Mouse (Mus musculus): Measurements from ENCODE around the gene Ermard. TPM values are rescaled to one million over a fixed set of nuclear protein-coding genes. Genes with fewer than 3 reads are reported as not detected.
"Not testable (repeated sequence)": the region's sequence is repeated elsewhere in the genome, so short reads cannot be mapped to it uniquely, and the experiment has no call there.

Ermard gene
- total RNA-seq (2021): 10 to 100 TPM; 30.1 to 60.5 TPM

- peak; percentile 46 to 64 for DNase-seq (ENCODE audit: low spot score in 2 of 2)
- intact Hi-C loops (cut with DNase I): not testable (repeated sequence)
These were observed at the start of gene Ermard, which contains the start of the genes Tcte3 and Gm3448 for GRCm38 (mm10) chr17:15041175-15041729. Ermard (plus strand) TSS chr17:15041208. Tcte3 (minus strand) TSS chr17:15041488. Gm3448 (minus strand) TSS chr17:15041537.

DNA sequence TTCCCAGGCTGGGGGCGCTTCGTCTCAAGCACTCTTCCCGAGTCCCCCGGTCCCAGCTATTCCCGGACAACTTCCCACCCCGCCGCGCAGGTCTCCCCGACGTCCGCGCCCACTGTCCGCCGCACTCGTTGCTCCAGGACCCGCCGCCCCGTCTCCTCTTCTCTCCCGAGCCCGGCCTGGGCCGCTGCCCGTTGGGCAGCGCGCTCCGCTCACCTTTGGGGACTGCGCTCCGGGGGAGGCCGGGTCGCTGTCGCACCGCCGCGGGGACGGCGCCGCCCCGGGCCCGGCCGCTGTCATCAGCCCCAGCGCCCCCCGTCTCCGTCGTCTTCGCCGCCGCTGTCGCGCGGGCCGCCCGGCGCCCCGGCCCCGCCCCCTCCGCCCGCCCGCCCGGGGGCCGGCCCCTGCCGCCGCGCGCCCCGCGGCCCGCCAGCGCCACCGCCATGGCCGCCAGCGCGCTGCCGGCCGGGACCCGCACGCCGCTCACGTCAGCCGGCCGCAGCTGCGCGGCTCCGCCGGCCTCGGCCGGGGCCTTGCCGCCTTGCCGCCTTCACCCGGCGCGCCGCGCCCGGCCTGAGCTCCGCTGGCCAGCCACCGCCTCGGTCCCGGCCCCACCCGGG, 48.4 kb upstream of the Ermard start:
- intact Hi-C loops (cut with DNase I); DNase-seq (ENCODE audit: low spot score in 2 of 2): not testable (repeated sequence)

DNA sequence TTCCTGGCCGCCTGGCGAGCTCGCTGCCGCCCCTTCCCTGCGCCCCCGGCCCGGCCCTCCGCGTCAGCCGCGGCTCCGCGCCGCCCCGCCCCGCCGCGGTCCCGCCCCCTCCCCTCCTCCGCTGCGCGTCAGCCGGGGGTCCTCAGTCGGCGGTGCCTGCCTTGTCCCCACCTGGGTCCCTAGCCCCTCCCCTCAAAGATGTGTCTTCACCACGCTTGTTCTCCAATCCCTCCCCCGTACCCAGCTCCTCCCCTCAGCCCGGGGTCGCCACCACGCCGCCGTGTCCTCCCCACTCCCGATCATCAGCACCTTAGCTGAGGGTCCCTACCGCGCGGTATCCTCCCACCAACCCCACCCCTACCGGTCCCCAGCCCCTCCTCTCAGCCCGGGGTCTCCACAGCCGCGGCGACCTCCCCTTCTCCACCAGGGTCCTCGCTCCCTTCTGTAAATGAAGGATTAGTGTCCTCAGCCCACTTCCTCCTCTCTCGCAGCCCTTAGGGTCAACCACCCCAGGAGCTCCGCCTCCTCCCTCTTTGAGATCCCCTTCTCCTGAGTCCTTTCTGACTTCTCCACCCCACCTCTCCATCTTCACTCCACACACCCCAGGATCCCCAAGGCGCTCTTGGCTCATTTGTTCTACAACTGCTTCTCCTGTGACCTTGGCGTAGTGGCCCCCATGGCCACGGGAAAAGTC, 47.7 kb upstream of the Ermard start:
- DNase-seq (ENCODE audit: low spot score in 2 of 2); intact Hi-C loops (cut with DNase I): not testable (repeated sequence)

- DNase-seq (ENCODE audit: low spot score in 2 of 2); intact Hi-C loops (cut with DNase I): not testable (repeated sequence)
These were observed 46.9 kb upstream of the Ermard start for GRCm38 (mm10) chr17:14994140-14994539.

- DNase-seq (ENCODE audit: low spot score in 2 of 2); intact Hi-C loops (cut with DNase I): not testable (repeated sequence)
These were observed 41.0 kb upstream of the Ermard start for GRCm38 (mm10) chr17:15000047-15000446.

DNA sequence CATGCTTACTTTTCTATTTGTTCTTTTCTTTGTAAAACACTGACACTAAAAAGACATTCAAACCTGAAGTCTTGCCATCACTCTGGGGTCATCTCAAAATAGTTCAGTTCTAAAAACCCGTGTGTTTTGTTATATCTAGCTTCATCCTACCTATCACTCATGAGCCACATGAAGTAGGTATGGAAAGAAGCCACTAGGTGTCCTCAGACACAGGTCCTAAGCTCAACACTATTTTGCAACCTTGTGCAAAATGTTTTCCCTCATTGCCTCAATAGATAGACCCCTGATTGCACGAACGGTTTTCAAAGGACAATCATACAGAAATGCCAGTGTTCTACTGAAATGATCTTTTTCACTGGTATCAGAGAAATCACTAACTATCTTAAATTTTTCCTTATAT, 31.9 kb upstream of the Ermard start:
- intact Hi-C loops (cut with DNase I); DNase-seq (ENCODE audit: low spot score in 2 of 2): not testable (repeated sequence)

DNA sequence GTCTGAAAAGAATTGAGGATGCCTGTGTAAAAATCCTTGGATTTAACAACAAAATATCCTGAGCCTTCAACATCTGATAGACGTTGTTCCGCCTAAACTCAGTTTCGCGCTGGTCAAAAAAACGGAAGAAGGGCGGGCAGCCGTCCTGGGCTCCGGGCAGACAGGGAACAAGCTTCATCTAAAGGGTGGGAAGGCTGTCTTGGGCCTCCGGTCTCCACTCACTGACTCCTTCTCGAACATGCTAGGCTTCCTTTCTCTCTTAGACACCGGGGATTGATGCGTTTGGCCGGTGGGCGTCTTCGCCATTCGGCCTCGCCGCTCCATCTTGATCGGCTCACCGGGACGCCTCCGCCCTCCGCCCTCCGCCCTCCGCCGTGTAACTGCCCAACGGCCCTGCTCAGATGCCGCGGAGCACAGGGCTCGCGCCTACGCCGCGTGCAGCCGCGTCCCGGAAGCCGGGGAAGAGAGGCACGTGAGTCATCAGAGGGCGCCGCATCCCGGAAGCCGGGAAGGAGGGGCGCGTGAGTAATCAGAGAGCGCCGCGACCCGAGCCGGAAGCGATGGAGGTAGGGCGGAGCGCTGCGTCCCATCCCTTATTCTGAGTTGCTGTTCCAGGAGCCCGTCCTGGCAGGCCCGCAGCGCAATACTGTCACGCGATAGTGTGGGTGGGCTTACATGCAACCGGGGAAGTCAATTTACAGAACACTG, 31.1 kb upstream of the Ermard start, which contains the start of gene Gm3435:
Gm3435 (plus strand) TSS at position 471 of the 708 bp plus-strand sequence.
- DNase-seq (ENCODE audit: low spot score in 2 of 2); intact Hi-C loops (cut with DNase I): not testable (repeated sequence)

GRCm38 (mm10) chr17:15021503-15022220, 19.3 kb upstream of the Ermard start:
- DNase-seq (ENCODE audit: low spot score in 2 of 2): peak; percentile 7 to 18
- intact Hi-C loops (cut with DNase I): not testable (repeated sequence)

- DNase-seq (ENCODE audit: low spot score in 2 of 2); intact Hi-C loops (cut with DNase I): not testable (repeated sequence)
These were observed 17.0 kb upstream of the Ermard start for GRCm38 (mm10) chr17:15023878-15024492.

DNA sequence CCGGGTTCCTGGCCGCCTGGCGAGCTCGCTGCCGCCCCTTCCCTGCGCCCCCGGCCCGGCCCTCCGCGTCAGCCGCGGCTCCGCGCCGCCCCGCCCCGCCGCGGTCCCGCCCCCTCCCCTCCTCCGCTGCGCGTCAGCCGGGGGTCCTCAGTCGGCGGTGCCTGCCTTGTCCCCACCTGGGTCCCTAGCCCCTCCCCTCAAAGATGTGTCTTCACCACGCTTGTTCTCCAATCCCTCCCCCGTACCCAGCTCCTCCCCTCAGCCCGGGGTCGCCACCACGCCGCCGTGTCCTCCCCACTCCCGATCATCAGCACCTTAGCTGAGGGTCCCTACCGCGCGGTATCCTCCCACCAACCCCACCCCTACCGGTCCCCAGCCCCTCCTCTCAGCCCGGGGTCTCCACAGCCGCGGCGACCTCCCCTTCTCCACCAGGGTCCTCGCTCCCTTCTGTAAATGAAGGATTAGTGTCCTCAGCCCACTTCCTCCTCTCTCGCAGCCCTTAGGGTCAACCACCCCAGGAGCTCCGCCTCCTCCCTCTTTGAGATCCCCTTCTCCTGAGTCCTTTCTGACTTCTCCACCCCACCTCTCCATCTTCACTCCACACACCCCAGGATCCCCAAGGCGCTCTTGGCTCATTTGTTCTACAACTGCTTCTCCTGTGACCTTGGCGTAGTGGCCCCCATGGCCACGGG, 16.4 kb upstream of the Ermard start:
- intact Hi-C loops (cut with DNase I); DNase-seq (ENCODE audit: low spot score in 2 of 2): not testable (repeated sequence)

- DNase-seq (ENCODE audit: low spot score in 2 of 2); intact Hi-C loops (cut with DNase I): not testable (repeated sequence)
These were observed 15.5 kb upstream of the Ermard start for GRCm38 (mm10) chr17:15025513-15025912.

DNA sequence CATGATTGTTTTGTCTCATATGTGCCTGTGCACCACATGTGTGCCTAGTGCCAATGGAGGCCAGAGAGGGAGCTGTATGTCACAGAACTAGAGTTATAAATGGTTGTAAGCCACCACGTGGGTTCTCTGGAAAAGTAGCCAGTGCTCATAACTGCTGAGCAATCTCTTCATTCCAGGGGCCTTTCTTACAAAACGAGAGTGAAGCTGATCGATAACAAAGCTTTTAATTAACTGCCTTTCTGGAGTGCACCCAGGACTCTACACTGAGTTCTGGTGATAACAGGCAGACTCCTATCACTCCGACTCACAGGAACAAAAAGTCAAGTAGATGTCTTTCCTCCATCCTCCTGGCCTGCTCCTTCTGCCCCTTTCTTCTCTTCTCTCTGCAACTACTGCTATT, 9.6 kb upstream of the Ermard start:
- intact Hi-C loops (cut with DNase I); DNase-seq (ENCODE audit: low spot score in 2 of 2): not testable (repeated sequence)

DNA sequence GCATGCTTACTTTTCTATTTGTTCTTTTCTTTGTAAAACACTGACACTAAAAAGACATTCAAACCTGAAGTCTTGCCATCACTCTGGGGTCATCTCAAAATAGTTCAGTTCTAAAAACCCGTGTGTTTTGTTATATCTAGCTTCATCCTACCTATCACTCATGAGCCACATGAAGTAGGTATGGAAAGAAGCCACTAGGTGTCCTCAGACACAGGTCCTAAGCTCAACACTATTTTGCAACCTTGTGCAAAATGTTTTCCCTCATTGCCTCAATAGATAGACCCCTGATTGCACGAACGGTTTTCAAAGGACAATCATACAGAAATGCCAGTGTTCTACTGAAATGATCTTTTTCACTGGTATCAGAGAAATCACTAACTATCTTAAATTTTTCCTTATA, 553 bp upstream of the Ermard start:
- intact Hi-C loops (cut with DNase I); DNase-seq (ENCODE audit: low spot score in 2 of 2): not testable (repeated sequence)

GRCm38 (mm10) chr17:15050338-15050737, 9.3 kb downstream of the Ermard start:
- DNase-seq (ENCODE audit: low spot score in 2 of 2); intact Hi-C loops (cut with DNase I): not testable (repeated sequence)

- intact Hi-C loops (cut with DNase I); DNase-seq (ENCODE audit: low spot score in 2 of 2): not testable (repeated sequence)
These were observed 11.8 kb downstream of the Ermard start for GRCm38 (mm10) chr17:15052766-15053165.

DNA sequence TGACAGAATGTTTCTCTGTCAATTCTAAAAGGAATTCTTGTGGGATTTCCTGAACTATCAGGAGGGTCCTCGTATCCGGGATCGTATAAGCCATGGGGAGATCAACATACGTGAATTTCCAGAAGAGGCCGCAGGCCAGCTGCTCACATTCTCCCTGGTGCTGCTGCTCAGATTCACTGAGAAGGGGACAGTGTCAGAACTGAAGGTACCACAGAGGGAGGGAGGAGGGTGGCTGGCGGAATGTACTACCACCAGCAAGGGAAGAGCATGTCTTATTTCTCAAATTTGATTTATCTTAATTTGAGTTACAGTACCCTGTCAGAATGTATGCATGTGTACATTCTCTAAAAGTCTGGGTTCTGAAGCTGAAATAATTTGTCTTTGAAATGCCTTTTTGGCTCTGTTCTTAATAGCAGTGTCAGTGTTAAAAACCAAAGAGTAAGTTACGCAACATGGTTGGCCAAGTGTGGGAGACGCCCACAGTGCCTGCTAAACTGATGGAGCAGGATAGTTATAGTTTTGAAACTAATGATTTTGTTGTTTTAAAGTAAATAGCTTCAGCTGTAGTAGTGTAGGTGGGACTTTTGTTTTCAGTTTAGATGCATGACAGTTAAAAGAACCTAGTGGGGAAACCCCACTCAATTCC, 12.3 kb downstream of the Ermard start:
- intact Hi-C loops (cut with DNase I): not testable (repeated sequence)
- peak in 1 of 2 experiments; percentile 2 for DNase-seq (ENCODE audit: low spot score in 2 of 2)

GRCm38 (mm10) chr17:15053829-15054200, 12.8 kb downstream of the Ermard start:
- peak in 1 of 2 experiments; percentile 2 for DNase-seq (ENCODE audit: low spot score in 2 of 2)
- intact Hi-C loops (cut with DNase I): not testable (repeated sequence)

DNA sequence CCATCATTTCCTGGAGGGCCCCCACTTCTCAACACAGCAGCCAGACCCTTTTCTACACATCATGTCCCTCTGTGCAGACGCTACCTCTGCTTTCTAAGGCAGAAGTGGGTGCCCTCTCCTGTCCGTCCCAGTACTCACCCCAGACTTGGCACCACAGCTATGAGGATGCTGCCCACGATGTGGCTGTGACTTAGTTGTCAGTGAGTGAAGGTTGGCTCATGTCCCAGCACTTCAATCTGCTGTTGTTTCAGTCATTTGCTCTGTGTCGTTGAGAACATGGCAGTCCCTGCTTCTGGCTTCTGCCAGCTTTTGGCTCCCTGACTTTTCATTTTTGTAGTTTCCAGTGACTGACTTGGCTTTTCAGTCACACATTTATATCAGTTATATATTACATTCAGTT, 14.9 kb downstream of the Ermard start:
- peak; percentile 32 to 45 for DNase-seq (ENCODE audit: low spot score in 2 of 2)
- intact Hi-C loops (cut with DNase I): no loop called here
